Mouse (Mus musculus): ENCODE measurements around the gene Phf21a.
A peak's percentile ranks its signal among the peaks of the same experiment; 100 is the strongest.

Gene Phf21a

DNA sequence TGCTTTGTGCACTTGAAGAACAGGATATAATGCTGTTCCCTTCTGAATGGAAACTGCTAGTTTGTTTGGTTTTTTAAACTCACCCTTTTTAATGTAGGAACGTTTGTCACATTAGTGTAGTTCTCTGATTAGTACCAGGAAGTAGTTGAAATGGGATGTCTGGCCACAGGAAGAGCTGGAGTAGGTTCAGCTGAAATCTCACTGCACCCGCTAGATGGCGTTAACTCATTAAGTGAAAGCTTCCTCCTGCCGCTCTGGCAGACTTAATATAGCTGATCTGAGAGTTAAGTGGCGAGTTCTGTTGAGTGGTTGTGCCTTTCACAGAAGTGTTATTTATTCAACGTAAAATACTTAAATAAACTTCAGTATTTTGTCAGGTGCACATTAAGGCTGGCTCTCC, 203.5 kb downstream of the Phf21a start:
- DNase-seq (ENCODE audit: low spot score in 2 of 2), result peak; percentile 30 to 59

DNA sequence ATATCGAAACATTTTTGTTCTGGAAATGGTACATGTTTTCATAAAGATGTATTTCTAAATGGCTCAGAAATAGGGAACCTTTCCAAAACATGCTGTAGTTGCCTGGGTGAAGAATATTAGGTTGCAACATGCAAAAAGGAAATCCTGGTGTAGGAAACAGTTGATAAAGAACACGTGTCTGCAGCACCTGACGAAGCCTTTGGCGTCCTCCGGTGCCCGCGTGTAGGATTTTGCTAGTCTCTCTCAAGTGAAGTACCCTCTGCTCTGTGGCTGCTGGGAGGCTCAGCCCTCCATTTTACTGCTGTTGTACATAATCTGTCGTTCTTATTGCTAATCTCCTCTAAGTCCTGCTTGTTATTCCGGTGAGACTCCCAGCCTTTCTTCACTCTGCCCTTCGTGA, 207.0 kb downstream of the Phf21a start:
- DNase-seq (ENCODE audit: low spot score in 2 of 2), result no peak

DNA sequence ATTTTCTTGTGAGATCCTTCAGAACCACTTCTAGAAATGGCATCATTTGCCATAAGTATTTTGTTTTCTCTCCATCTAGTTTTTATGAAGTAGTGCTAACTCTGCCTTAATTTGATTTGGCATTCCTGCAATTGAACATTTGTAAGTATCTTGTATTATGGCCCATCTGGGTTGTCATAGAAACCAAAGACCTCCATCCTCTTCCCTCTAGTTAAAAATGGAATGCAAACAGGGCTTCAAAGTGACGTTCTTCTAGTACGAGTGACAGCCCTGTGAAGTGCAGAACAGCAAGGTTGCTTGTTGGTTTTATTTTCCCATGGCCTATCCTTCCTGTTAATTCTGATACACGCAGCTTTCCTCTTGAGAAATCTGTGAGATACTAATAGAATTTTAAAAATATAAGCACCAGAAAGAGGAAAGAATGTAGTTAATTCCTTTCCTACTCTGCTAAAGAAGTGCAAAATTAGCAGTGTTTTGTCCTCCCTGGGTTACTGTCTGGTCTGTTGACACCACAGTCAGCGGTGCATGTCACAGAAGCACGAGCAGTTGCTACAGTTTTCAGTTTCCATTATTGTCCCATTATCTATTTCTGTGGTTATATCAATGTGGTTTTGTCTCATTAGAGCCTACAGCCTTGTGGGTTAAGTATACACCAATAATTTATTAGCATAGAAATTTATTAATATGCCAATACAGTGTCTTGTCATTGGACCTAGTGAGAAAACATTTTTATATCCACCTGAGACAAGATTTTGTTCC, 209.1 kb downstream of the Phf21a start:
- DNase-seq (ENCODE audit: low spot score in 2 of 2), result no peak

- no peak for DNase-seq (ENCODE audit: low spot score in 2 of 2)
Measured at GRCm38 (mm10) chr2:92312542-92312941, 219.6 kb downstream of the Phf21a start.

GRCm38 (mm10) chr2:92314031-92314430, 221.1 kb downstream of the Phf21a start:
- DNase-seq (ENCODE audit: low spot score in 2 of 2), result no peak

DNA sequence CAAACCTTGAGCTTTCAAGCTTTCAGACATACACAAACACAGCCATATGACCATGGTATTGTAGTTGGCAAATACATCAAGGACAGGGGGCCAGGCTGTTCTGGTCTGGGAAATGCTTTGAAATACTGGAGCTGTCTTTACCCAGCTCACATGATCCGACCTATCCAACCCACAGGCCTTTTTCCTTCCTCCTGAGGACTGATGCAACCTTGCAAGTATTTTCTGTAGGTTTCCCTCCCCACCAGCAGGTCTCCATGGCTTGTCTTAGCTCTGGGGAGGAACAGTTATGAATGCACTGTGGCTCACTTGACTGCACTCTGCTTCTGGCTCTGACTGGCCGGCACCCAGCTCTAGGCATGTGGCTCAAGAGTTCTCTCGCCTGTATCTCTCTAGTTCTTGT, 223.7 kb downstream of the Phf21a start:
- DNase-seq (ENCODE audit: low spot score in 2 of 2), result no peak

DNA sequence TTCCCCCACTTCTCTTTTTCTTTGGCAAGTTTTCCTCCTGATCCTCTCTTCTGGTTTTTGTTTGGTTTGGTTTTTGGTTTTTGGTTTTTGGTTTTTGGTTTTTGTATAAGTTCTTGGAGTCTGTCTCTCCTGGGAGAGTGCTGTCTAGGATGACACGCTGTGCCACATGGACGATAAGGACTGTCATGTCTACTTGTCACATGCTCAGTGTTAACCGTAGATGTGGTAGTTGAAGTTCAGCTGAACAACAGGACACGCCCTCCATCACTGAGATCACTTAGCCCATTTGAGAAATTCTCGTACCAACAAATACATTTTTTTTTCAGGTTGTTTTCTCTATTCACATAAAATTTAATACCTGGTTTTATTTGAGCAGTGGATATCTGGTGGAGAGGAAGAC, 224.3 kb downstream of the Phf21a start:
- DNase-seq (ENCODE audit: low spot score in 2 of 2), result no peak

- DNase-seq (ENCODE audit: low spot score in 2 of 2), result peak in 1 of 2 experiments; percentile 31
Measured at GRCm38 (mm10) chr2:92322669-92323068, 229.8 kb downstream of the Phf21a start.

- no peak for DNase-seq (ENCODE audit: low spot score in 2 of 2)
Measured at GRCm38 (mm10) chr2:92325676-92326075, 232.8 kb downstream of the Phf21a start.

DNA sequence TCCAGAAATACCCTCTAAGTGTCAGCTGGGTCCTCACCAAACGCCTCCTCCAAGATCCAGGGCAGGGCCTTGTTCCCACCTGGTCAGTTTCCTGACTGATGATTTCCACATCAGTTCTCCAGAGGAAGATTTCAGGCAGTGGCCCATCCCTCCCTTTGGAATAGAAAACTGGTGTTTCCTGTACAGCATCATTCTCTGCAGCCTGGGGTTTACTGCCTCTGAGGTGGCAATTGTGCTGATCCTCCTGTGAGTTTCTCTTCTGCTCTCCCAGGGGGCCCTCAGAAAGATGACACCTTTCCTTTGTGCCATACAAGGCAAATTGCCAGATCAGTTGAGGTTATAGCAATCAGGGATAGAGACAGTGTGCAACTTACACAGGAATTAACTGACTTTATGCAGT, 233.3 kb downstream of the Phf21a start:
- no peak for DNase-seq (ENCODE audit: low spot score in 2 of 2)

DNA sequence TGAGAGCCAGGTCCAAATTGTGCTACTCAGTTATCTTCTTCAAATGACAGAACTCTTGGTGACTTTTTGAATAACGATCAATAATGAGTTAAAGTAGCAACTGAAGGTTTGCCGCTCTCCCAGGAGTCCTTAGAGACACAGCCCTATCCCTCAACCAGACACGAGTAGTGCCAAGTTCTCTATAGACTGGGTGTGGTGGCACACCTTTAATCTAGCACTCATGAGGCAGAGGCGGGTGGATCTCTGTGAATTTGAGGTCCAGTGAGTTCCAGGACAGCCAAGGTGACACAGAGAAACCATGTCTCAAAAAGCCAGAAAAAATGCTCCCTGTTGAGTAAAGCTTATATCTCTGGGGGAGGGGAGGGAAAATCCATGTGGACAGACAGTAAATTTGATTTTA, 234.7 kb downstream of the Phf21a start:
- DNase-seq (ENCODE audit: low spot score in 2 of 2), result no peak

DNA sequence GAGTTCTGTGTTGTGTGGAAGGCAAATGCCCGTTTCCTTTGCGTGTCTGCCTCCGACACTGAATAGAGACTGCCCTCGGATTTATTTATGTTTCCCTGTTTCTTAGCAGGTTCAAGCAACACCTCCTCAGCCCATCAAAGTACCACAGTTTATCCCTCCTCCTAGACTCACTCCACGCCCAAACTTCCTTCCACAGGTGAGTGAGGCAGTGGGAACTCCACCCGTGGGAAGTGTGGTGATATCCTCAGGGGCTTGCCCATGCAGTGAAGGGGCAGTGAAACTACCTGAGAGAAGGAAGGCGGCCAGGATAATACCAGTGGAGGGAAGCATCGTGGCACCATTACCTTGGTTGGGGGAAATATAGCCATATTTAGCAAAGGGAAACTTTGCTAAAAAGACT, 235.3 kb downstream of the Phf21a start:
- no peak for DNase-seq (ENCODE audit: low spot score in 2 of 2)

GRCm38 (mm10) chr2:92330840-92331239, 237.9 kb downstream of the Phf21a start:
- DNase-seq (ENCODE audit: low spot score in 2 of 2), result no peak

DNA sequence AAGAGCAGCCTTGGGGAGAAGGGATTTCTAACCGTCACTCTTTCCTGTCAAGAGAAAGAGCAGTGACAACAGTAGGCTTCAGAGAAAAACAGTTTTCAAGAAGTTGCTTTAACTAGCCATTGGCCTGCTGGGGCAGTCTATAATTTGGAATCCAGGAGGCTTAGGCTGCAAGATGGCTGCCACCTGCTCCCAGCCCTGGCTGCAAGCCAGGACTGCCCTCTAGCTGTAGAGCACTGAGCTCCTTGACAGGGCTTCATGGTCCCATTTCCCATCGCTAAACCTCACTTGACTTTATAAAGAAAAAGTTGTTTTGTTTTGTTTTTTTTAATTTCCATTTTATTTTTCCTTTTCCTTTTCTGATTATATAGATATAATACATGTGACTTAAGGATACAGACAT, 238.5 kb downstream of the Phf21a start:
- no peak for DNase-seq (ENCODE audit: low spot score in 2 of 2)

DNA sequence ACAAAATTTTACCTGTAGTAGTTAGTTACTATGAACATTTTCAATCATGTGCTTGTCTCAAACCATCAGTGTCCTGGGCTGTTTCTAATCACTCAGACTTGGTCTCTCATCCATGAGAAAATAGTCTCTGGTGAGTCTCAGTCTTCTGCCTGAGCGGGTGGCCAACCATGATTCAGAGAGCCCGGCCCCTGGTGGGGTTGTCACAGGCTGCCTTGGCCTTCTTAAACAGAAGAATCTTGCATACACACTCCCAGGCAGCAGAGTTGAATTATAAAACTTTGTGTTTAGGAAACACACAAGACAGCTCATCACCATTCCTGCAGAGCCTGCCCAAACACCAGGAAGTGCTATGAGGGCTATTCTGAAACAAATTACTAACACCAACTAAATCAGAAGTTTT, 239.0 kb downstream of the Phf21a start:
- DNase-seq (ENCODE audit: low spot score in 2 of 2), result no peak

DNA sequence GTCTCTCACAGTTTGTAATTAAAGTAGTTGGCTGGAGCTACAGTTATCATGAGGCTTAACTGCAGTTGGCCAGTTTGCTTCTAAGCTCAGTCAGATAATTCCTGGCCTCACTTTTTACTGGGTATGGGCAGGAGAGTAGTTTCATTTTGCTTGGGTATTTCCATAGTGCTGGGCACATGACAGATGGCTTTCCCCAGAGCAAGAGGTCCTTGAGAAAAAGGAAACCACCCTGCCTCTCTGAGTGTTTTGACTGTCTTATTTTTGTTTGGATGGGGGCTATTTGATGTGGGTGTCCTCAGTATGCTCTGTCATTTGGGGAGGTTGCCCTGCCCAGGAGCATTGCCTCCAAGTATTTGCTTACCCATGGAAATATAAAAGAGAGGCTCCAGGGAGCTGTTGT, 249.5 kb downstream of the Phf21a start:
- no peak for DNase-seq (ENCODE audit: low spot score in 2 of 2)

DNA sequence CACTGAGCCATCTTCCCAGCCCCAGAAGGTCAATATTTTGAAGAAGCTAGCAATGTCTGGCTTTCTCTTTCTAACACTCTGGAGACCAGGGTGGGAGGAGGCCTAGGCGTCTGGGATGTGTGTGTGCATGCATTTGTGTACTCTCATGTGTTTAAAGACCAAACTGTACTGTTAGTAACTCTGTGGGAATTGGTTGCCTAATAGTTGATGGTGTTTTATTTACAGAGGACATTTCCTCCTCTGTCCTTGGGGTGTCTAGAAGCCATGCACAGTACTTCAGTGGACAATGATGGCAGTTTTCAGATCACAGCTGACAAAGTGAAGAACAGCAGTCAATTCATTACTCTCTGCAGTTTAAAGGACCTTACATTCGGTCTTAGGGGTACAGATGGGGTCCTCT, 254.3 kb downstream of the Phf21a start:
- no peak for DNase-seq (ENCODE audit: low spot score in 2 of 2)

DNA sequence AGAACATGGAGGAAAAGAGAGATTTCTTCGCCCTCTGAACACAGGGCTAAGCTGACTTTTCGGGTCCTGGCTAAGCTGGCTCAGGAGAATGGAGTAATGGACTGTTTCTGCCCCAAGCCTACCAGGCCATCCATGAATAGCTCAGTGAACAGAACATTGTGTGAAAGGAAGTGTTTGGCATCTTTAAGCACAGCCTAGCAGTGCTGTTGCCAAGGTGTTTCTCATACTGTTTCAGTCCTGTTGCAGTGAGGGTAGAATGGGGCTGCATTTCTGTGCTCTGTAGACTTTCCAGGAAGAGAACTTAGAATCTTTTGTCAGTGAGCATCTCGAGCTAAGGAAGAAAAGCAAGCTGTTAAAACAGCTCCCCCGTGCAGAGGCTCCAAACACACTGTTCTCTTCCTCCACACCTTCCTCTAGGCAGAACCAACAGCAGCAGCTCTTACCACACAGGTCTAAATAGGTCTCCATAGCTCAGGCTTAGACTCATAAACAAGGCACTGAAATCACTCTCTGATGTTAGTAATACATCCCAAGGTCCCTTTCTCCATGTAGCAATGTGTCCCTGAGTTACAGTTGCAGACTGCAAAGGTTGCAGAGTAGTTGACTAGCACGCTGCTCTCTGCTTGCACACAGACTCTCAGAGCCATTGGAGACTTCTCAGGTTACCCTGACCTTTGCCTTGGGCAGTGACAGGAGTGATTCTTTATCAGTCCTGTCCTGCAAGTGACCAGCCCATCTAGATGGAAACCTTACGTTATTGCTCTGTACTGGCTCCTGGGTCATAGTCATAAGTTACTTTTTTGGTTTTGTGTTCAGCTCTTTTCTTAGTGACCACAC, 256.9 kb downstream of the Phf21a start:
- DNase-seq (ENCODE audit: low spot score in 2 of 2), result no peak

DNA sequence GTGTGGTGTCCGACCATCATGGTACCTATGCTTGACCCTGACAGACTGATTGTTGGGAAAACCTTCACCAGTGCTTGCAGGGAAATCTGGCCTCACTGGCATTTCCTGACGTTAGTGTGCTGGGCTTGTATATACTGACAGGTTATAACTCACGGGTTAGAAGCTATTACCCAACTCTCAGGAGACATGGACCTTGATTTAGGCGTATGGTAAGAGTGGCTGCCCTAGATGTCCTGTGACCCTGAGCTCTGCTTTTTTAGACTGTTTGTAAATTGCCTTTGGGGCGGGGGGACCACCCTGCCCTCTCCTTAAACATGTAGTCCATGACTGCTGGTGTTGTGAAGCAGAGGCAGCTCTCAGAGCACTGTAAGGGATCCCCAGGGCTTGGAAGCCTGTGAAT, 257.8 kb downstream of the Phf21a start:
- DNase-seq (ENCODE audit: low spot score in 2 of 2), result no peak

DNA sequence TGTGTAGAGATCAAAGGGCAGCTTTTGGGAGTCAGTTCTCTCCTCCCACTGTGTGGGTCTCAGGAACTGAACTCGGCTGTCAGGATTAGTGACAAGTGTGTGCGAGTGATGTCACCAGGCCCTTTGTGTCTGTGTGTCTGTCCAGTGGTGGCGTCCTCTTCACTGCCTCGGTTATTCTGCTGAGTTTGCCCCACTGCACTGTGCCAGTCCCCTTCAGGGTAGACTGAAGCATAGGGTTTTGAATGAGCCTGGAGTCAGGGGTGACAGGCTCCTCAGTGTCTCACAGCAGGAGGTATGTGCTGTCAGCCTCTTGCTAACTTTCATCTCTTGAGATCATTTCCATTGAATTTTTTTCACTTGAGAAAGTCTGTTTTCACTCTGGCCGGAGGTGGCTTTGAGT, 260.5 kb downstream of the Phf21a start:
- DNase-seq (ENCODE audit: low spot score in 2 of 2), result no peak

GRCm38 (mm10) chr2:92354224-92354623, 261.3 kb downstream of the Phf21a start:
- DNase-seq (ENCODE audit: low spot score in 2 of 2), result no peak

GRCm38 (mm10) chr2:92359301-92359700, 266.4 kb downstream of the Phf21a start:
- DNase-seq (ENCODE audit: low spot score in 2 of 2), result no peak

DNA sequence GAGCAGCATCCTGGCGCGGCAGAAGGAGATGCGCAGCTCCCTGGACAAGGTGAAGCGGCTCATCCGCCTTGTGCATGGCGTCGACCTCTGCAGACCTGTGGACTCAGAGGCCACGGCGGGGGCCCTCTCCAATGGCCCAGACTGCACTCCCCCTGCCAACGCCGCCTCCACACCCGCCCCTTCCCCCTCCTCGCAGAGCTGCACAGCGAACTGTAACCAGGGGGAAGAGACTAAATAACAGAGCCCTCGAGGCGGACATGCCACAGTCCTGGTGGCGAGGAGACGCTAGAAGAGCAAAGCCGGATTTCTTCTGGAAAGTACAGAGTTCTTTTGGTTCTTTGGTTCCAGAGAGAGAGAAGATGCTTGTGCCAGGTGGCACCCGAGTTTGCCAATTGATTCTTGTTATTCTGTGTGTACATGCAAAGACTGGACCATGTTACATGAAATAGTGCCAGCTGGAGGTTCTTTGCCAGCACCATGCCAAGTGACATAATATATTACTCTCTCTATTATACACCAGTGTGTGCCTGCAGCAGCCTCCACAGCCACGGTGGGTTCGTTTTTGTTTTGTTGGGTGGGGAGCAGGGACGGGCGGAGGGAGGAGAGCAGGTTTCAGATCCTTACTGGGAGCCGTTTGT, 267.4 kb downstream of the Phf21a start:
- DNase-seq (ENCODE audit: low spot score in 2 of 2), result no peak

Data from spleen, postnatal 14 days (tissue).